Mouse (Mus musculus) adipose tissue, adult 10 weeks (tissue): ENCODE data around the gene Ogdh. TPM values are rescaled to one million over a fixed set of nuclear protein-coding genes. Genes with fewer than 3 reads are reported as not detected.

Experiments
- polyA plus RNA-seq: library from polyadenylated mRNA; stranded (reverse); fragments of 350-450 nt; fragmentation: Illumina TruSeq; extraction: RNeasy Lipid Tissue Mini Kit (QIAGEN cat#74804); gene quantifications from one replicate; pipeline ENCODE4 v1.2.3, GENCODE M21; 2014; ENCODE audit warnings: low read depth, low replicate concordance

Ogdh gene
- polyA plus RNA-seq: 143 TPM

GRCm38 (mm10) chr11:6291401-6292115 is at the start of gene Ogdh:
Gene Ogdh (plus strand): TSS chr11:6291633.

GRCm38 (mm10) chr11:6267320-6268254 is 23.8 kb upstream of the Ogdh start, which contains the start of gene Ddx56:
Gene Ddx56 (minus strand): TSS chr11:6267772.

GRCm38 (mm10) chr11:6274387-6275093 is 16.9 kb upstream of the Ogdh start, which contains the start of gene Tmed4:
Gene Tmed4 (minus strand): TSS chr11:6274870.

GRCm38 (mm10) chr11:6388726-6389413 is 97.4 kb downstream of the Ogdh start, which contains the start of gene Zmiz2:
Gene Zmiz2 (plus strand): TSS chr11:6389074.

Other genes with a start within 250 kb of the Ogdh start
- 81.0 TPM for gene Camk2b, start 225.3 kb upstream of the Ogdh start, polyA plus RNA-seq
- gene A730071L15Rik, start 91.6 kb upstream of the Ogdh start, polyA plus RNA-seq: 0.19 TPM
- gene Nudcd3, start 91.2 kb upstream of the Ogdh start, polyA plus RNA-seq: 39.9 TPM
- 1.2 TPM for gene Npc1l1, start 61.5 kb upstream of the Ogdh start, polyA plus RNA-seq
- 36.3 TPM for gene Ddx56, start 23.9 kb upstream of the Ogdh start, polyA plus RNA-seq
- gene Tmed4, start 16.8 kb upstream of the Ogdh start, polyA plus RNA-seq: 187 TPM
- 44.5 TPM for gene Zmiz2, start 97.4 kb downstream of the Ogdh start, polyA plus RNA-seq
- 1,766 TPM for gene Ppia, start 123.8 kb downstream of the Ogdh start, polyA plus RNA-seq
- gene H2afv, start 152.8 kb downstream of the Ogdh start, polyA plus RNA-seq: 57.8 TPM
- 28.3 TPM for gene Purb, start 184.3 kb downstream of the Ogdh start, polyA plus RNA-seq
- gene Myo1g, start 229.3 kb downstream of the Ogdh start, polyA plus RNA-seq: 5.7 TPM